Mouse (Mus musculus) embryonic facial prominence, embryonic 10.5 days (tissue): ENCODE data around the gene Rnf216. TPM values are rescaled to one million over a fixed set of nuclear protein-coding genes. Genes with fewer than 3 reads are reported as not detected.

Source experiments
- DNase-seq: peaks from one replicate; pipeline ENCODE4 v3.0.0-alpha.2; 2017; ENCODE audit warnings: low spot score
- H3K27ac ChIP-seq: fragments of 300-500 bp; sonication (generic); replicated peaks from 2 replicates; pipeline ENCODE4 v1.5.1; 2016; ENCODE audit warnings: mild to moderate bottlenecking
- H3K27me3 ChIP-seq: fragments of 300-500 bp; sonication (generic); replicated peaks from 2 replicates; pipeline ENCODE4 v1.6.1; 2016; ENCODE audit warnings: low read depth, mild to moderate bottlenecking; ENCODE audit not compliant: poor library complexity, severe bottlenecking
- H3K36me3 ChIP-seq: fragments of 300-500 bp; sonication (generic); replicated peaks from 2 replicates; pipeline ENCODE4 v1.6.1; 2016; ENCODE audit warnings: mild to moderate bottlenecking, moderate library complexity
- H3K4me1 ChIP-seq: fragments of 300-500 bp; sonication (generic); 2 replicates; pipeline ENCODE4 v1.6.1; 2016
- H3K4me3 ChIP-seq: fragments of 300-500 bp; sonication (generic); 2 replicates; pipeline ENCODE4 v1.5.1; 2016; ENCODE audit warnings: mild to moderate bottlenecking, moderate library complexity
- H3K9me3 ChIP-seq: fragments of 300-500 bp; sonication (generic); 2 replicates; pipeline ENCODE4 v1.6.1; 2016; ENCODE audit warnings: mild to moderate bottlenecking
- WGBS: fragments of 180-500 bp; shearing (Covaris S2); methylation state at CpG from one replicate; pipeline ENCODE4 v1.1.7; 2016; 5-methylcytosine and 5-hydroxymethylcytosine counted together
- polyA plus RNA-seq: library from polyadenylated mRNA; unstranded; fragments of >200 nt; fragmentation: Nextera tagmentation; extraction: Ambion mirVana; gene quantifications from 2 replicates; pipeline ENCODE4 v1.2.1, GENCODE M21; 2016

The Rnf216 gene
- polyA plus RNA-seq, 1 experiment from 2014 or later = 50.5 TPM

GRCm38 (mm10) chr5:143059182-143059581 is 53.6 kb downstream of the Rnf216 start:
- DNase-seq = no peak
- Histone ChIP-seq H3K4me1 (peaks cover 11% of the 10 kb centered on the region), H3K36me3 (peaks cover 82% of the 10 kb centered on the region), H3K4me3 (no peak overlapping the region), H3K27ac (no peak overlapping the region), H3K27me3 (no peaks in the 10 kb centered on the region), H3K9me3 (no peaks in the 10 kb centered on the region)

GRCm38 (mm10) chr5:143058675-143059074 is 54.1 kb downstream of the Rnf216 start:
- no peak overlapping the region for H3K4me3 ChIP-seq
- no peak for DNase-seq
- H3K27ac ChIP-seq = peak overlapping the region; percentile 1; the same call in 1 of the 2 replicates
- H3K9me3 ChIP-seq = no peaks in the 10 kb centered on the region
- no peaks in the 10 kb centered on the region for H3K27me3 ChIP-seq
- peaks cover 81% of the 10 kb centered on the region for H3K36me3 ChIP-seq
- H3K4me1 ChIP-seq = peaks cover 11% of the 10 kb centered on the region

GRCm38 (mm10) chr5:143058208-143058607 is 54.6 kb downstream of the Rnf216 start:
- Histone ChIP-seq H3K27ac (0 out of 2 replicates have a peak overlapping the region, but pooled peaks have one; percentile 1), H3K4me3 (no peak overlapping the region), H3K27me3 (no peaks in the 10 kb centered on the region), H3K9me3 (no peaks in the 10 kb centered on the region), H3K4me1 (peaks cover 11% of the 10 kb centered on the region), H3K36me3 (peaks cover 81% of the 10 kb centered on the region)
- DNase-seq = no peak
- 70% methylated on average over 2 of the region's 2 CpGs for WGBS

GRCm38 (mm10) chr5:143057753-143058152 is 55.0 kb downstream of the Rnf216 start:
- no peak for DNase-seq
- Histone ChIP-seq H3K9me3 (no peaks in the 10 kb centered on the region), H3K36me3 (peaks cover 80% of the 10 kb centered on the region), H3K27me3 (no peaks in the 10 kb centered on the region), H3K4me1 (peaks cover 11% of the 10 kb centered on the region), H3K27ac (no peak overlapping the region), H3K4me3 (no peak overlapping the region)
- WGBS = 82% methylated on average over 1 of the region's 1 CpGs

GRCm38 (mm10) chr5:143056191-143056880 is 56.5 kb downstream of the Rnf216 start:
- no peaks in the 10 kb centered on the region for H3K9me3 ChIP-seq
- H3K36me3 ChIP-seq = peaks cover 82% of the 10 kb centered on the region
- no peaks in the 10 kb centered on the region for H3K27me3 ChIP-seq
- H3K4me3 ChIP-seq = no peak overlapping the region
- no peak overlapping the region for H3K27ac ChIP-seq
- DNase-seq = no peak
- H3K4me1 ChIP-seq = peaks cover 7% of the 10 kb centered on the region
- 89% methylated on average over 4 of the region's 4 CpGs for WGBS

- no peak overlapping the region for H3K27ac ChIP-seq
- H3K4me3 ChIP-seq = no peak overlapping the region
- DNase-seq = no peak
- no peaks in the 10 kb centered on the region for H3K9me3 ChIP-seq
- H3K4me1 ChIP-seq = no peaks in the 10 kb centered on the region; the same call in 1 of the 2 replicates
- H3K36me3 ChIP-seq = peaks cover 82% of the 10 kb centered on the region
- H3K27me3 ChIP-seq = no peaks in the 10 kb centered on the region
- 64% methylated on average over 3 of the region's 3 CpGs for WGBS
Observed at GRCm38 (mm10) chr5:143055501-143056125, 57.2 kb downstream of the Rnf216 start.

GRCm38 (mm10) chr5:143054703-143055102 is 58.1 kb downstream of the Rnf216 start:
- H3K27ac ChIP-seq = no peak overlapping the region
- H3K9me3 ChIP-seq = no peaks in the 10 kb centered on the region
- H3K4me1 ChIP-seq = no peaks in the 10 kb centered on the region
- no peak overlapping the region for H3K4me3 ChIP-seq
- 89% methylated on average over 2 of the region's 2 CpGs for WGBS
- H3K36me3 ChIP-seq = peaks cover 83% of the 10 kb centered on the region
- DNase-seq = no peak
- no peaks in the 10 kb centered on the region for H3K27me3 ChIP-seq

- WGBS = 67% methylated on average over 5 of the region's 5 CpGs
- Histone ChIP-seq H3K4me3 (no peak overlapping the region), H3K36me3 (peaks cover 79% of the 10 kb centered on the region), H3K27me3 (no peaks in the 10 kb centered on the region), H3K27ac (no peak overlapping the region; the same call in 1 of the 2 replicates), H3K9me3 (no peaks in the 10 kb centered on the region), H3K4me1 (no peaks in the 10 kb centered on the region)
- no peak for DNase-seq
Observed at GRCm38 (mm10) chr5:143053132-143053972, 59.4 kb downstream of the Rnf216 start.

GRCm38 (mm10) chr5:143052677-143053076 is 60.1 kb downstream of the Rnf216 start:
- Histone ChIP-seq H3K27ac (no peak overlapping the region), H3K9me3 (no peaks in the 10 kb centered on the region), H3K4me1 (0 out of 2 replicates have a peak, but pooled peaks cover 2% of the 10 kb centered on the region), H3K27me3 (no peaks in the 10 kb centered on the region), H3K36me3 (peaks cover 74% of the 10 kb centered on the region), H3K4me3 (no peak overlapping the region)
- WGBS = 91% methylated on average over 2 of the region's 2 CpGs
- DNase-seq = no peak

- Histone ChIP-seq H3K4me1 (0 out of 2 replicates have a peak, but pooled peaks cover 2% of the 10 kb centered on the region), H3K27ac (no peak overlapping the region), H3K36me3 (peaks cover 76% of the 10 kb centered on the region), H3K27me3 (no peaks in the 10 kb centered on the region), H3K4me3 (no peak overlapping the region), H3K9me3 (no peaks in the 10 kb centered on the region)
- WGBS = 84% methylated on average over 6 of the region's 6 CpGs
- no peak for DNase-seq
Observed at GRCm38 (mm10) chr5:143051851-143052250, 60.9 kb downstream of the Rnf216 start.

- no peak overlapping the region for H3K27ac ChIP-seq
- 74% methylated on average over 5 of the region's 5 CpGs for WGBS
- H3K4me3 ChIP-seq = no peak overlapping the region
- DNase-seq = no peak
- H3K27me3 ChIP-seq = no peaks in the 10 kb centered on the region
- H3K4me1 ChIP-seq = 0 out of 2 replicates have a peak, but pooled peaks cover 2% of the 10 kb centered on the region
- no peaks in the 10 kb centered on the region for H3K9me3 ChIP-seq
- H3K36me3 ChIP-seq = peaks cover 69% of the 10 kb centered on the region
Observed at GRCm38 (mm10) chr5:143050273-143050672, 62.5 kb downstream of the Rnf216 start.

GRCm38 (mm10) chr5:143049746-143050145 is 63.0 kb downstream of the Rnf216 start:
- Histone ChIP-seq H3K4me3 (no peak overlapping the region), H3K27me3 (no peaks in the 10 kb centered on the region), H3K27ac (no peak overlapping the region), H3K9me3 (no peaks in the 10 kb centered on the region), H3K36me3 (peaks cover 74% of the 10 kb centered on the region), H3K4me1 (0 out of 2 replicates have a peak, but pooled peaks cover 2% of the 10 kb centered on the region)
- no peak for DNase-seq
- WGBS = 87% methylated on average over 4 of the region's 4 CpGs
